Mouse (Mus musculus): ENCODE results near the gene Myt1l.

The Myt1l gene

GRCm38 (mm10) chr12:29528031-29528771 is at the start of gene Myt1l:
Gene Myt1l (plus strand): TSS chr12:29528384.
- DNase-seq, result peak; percentile 65 to 69

- DNase-seq, result no peak
Observed at GRCm38 (mm10) chr12:29486424-29487035, 41.7 kb upstream of the Myt1l start.

- peak; percentile 76 to 86 for DNase-seq
Observed at GRCm38 (mm10) chr12:29526236-29526644, 1.9 kb upstream of the Myt1l start.

GRCm38 (mm10) chr12:29527048-29527761 is 979 bp upstream of the Myt1l start:
- DNase-seq, result peak; percentile 89 to 92

- DNase-seq, result peak; percentile 60 to 71
Observed at GRCm38 (mm10) chr12:29530241-29530725, 2.1 kb downstream of the Myt1l start.

GRCm38 (mm10) chr12:29530823-29531222 is 2.6 kb downstream of the Myt1l start:
- peak in 1 of 2 experiments; percentile 40 for DNase-seq

GRCm38 (mm10) chr12:29533071-29533876 is 5.1 kb downstream of the Myt1l start:
- DNase-seq, result peak; percentile 63

GRCm38 (mm10) chr12:29534326-29534725 is 6.1 kb downstream of the Myt1l start:
- DNase-seq, result peak in 1 of 2 experiments; percentile 60

GRCm38 (mm10) chr12:29534761-29535300 is 6.6 kb downstream of the Myt1l start:
- peak; percentile 60 to 72 for DNase-seq

GRCm38 (mm10) chr12:29537916-29538315 is 9.7 kb downstream of the Myt1l start:
- DNase-seq, result peak; percentile 66 to 68

- peak; percentile 44 to 54 for DNase-seq
Observed at GRCm38 (mm10) chr12:29538456-29538855, 10.3 kb downstream of the Myt1l start.

GRCm38 (mm10) chr12:29539106-29539505 is 10.9 kb downstream of the Myt1l start:
- DNase-seq, result no peak

GRCm38 (mm10) chr12:29540741-29541140 is 12.6 kb downstream of the Myt1l start:
- DNase-seq, result no peak

- no peak for DNase-seq
Observed at GRCm38 (mm10) chr12:29546073-29546472, 17.9 kb downstream of the Myt1l start.

- DNase-seq, result peak in 1 of 2 experiments; percentile 38
Observed at GRCm38 (mm10) chr12:29547112-29547511, 18.9 kb downstream of the Myt1l start.

- DNase-seq, result peak; percentile 81 to 86
Observed at GRCm38 (mm10) chr12:29547755-29548154, 19.6 kb downstream of the Myt1l start.

- DNase-seq, result no peak
Observed at GRCm38 (mm10) chr12:29553138-29553537, 25.0 kb downstream of the Myt1l start.

- DNase-seq, result no peak
Observed at GRCm38 (mm10) chr12:29555718-29556117, 27.5 kb downstream of the Myt1l start.

- DNase-seq, result no peak
Observed at GRCm38 (mm10) chr12:29556408-29556807, 28.2 kb downstream of the Myt1l start.

GRCm38 (mm10) chr12:29556901-29557300 is 28.7 kb downstream of the Myt1l start:
- DNase-seq, result no peak

- no peak for DNase-seq
Observed at GRCm38 (mm10) chr12:29559769-29560168, 31.6 kb downstream of the Myt1l start.

- DNase-seq, result peak; percentile 51 to 68
Observed at GRCm38 (mm10) chr12:29561222-29561621, 33.0 kb downstream of the Myt1l start.

Data from cerebellum, postnatal 14 days (tissue).